Mouse (Mus musculus): ENCODE data around the gene Wdr54. TPM values are rescaled to one million over a fixed set of nuclear protein-coding genes. Genes with fewer than 3 reads are reported as not detected.
"Not testable (repeated sequence)": the region's sequence is repeated elsewhere in the genome, so short reads cannot be mapped to it uniquely, and the experiment has no call there.

Gene Wdr54
- total RNA-seq, 2 experiments from 2014 or later = 33.0 to 33.3 TPM

DNA sequence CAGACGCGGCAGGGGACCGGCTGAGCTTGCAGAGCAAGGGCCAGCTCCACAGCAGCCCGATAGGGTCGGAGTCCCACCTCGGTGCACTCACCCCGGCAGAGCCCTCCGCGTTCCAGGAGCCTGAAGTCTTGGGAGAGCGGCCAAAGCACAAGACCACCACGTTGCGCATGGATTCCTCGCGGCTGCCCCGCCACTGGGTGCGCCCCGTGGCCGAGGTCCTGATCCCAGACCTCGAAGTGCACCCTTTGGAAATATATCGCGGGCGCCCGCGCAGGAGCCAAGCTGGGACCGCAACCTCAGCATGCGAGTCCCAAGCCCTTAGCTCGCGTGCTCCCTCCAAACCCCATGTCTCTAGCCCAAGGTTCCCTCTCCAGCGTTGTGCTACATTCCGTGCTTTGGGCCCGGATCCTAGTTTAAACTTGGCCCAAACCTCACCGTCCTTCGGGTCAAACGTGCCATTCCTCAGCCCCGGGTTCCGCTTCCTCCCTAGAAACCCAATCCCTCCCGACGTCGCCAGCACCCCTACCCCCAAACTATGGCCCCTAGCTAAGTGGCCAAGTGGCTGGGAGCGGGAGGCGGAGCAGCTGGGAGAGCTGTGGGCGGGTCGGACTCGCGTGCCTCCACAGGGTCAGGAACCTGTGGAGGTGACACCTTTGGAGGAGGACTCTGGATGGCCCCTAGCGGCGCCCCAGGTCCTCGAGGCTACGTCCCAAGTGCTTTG lies 5.9 kb upstream of the Wdr54 start:
- no peak for DNase-seq (ENCODE audit: low spot score in 2 of 2)

DNA sequence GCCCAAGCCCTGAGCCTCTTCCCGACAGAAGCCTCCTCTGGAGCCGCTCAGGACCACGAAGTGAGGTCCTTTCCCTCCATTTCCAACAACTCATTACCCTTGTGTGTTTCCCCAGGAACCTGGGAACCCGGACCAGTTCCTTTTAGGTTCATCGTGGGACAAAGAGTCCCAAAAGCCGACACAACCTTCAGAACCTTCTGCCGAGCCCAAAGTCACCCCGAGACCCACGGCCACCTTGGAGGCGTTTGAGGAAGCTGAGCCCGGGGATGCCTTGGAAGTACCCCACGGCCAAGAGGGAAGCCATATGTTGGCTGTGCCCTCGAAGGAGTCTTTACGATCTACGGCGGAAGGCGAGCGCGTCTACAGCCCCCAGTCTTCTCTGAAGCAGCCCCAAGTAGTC lies 5.2 kb upstream of the Wdr54 start:
- no peak for DNase-seq (ENCODE audit: low spot score in 2 of 2)

DNA sequence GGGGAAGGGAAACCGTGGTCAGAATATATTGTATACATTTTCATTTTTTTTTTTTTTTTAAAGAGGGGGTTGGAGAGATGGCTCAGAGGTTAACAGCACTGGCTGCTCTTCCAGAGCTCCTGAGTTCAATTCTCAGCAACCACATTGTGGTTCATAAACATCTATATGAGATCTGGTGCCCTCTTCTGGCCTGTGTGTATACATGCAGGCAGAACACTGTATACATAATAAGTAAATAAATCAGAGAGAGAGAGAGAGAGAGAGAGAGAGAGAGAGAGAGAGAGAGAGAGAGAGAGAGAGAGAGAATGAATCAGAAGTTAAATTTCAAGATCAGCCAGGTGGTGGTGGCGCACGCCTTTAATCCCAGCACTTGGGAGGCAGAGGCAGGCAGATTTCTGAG lies 3.3 kb upstream of the Wdr54 start:
- not testable (repeated sequence) for DNase-seq (ENCODE audit: low spot score in 2 of 2)

DNA sequence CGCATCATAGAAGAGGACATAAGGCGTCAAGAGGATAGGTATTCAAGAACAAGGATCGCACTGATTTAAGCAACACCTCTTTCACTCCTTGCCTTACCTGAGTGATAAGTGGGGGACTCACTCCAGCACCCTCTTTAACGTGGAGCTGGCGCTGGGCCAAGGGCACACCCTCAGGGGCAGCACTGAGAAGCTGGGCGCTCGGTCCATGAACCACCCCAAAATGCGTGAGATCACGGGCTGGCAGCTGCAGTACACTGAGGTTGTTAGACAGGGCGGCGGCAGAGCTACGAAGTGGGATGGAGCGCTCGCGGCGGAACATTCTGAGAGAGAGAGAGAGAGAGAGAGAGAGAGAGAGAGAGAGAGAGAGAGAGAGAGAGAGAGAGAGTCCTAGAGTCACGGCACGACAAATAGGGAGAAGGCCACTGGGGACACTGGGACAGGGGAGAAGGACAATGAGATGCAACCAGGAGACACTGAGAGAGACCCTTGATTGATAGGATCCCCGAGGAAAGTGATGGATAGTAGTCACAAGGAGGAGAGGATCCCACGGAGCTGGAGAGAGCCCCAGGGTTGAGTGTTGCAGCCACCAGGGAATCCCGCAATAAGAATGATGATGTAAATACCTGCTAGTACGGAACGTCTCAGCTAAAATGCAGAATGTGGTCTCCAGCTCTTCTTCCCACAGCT lies 502 bp downstream of the Wdr54 start:
- DNase-seq (ENCODE audit: low spot score in 2 of 2) = no peak

DNA sequence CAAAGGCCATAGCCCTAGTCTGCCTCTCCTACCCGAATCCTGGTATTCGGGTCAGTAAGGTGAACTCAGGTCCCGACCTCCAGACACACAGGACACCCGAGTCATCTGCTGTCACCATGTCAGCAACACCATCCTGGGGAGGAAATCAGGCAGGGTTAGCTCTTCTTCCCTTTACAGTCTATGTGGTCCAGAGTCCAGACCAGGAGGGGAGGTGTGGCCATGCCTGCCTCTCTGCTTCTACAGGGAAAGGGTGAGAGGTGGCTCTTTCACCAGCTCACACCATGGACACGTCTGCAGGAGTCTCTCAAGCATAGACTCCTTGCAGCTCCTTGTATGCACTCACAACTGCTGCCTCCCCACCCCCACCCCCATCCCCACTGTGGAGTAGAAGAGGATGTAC lies 2.7 kb downstream of the Wdr54 start:
- DNase-seq (ENCODE audit: low spot score in 2 of 2) = no peak

DNA sequence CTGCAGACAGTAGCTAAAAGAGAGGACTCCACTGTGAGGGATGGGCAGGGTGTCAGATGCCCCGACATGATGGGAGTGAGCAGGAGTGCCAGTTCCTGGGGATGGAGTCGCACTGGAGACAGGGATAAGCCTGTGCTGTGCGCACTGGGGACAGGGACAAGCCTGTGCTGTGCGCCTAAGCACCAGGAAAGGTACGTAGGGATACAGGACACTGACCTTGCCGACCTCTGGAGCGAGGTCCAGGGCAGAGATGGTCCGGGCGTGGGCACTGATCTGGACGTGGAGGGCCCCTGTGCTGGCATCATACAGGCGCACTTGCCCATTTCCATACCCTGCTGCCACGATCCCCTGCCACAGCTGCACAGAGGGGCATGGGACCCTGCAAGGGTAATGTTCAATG lies 3.2 kb downstream of the Wdr54 start:
- DNase-seq (ENCODE audit: low spot score in 2 of 2) = no peak

DNA sequence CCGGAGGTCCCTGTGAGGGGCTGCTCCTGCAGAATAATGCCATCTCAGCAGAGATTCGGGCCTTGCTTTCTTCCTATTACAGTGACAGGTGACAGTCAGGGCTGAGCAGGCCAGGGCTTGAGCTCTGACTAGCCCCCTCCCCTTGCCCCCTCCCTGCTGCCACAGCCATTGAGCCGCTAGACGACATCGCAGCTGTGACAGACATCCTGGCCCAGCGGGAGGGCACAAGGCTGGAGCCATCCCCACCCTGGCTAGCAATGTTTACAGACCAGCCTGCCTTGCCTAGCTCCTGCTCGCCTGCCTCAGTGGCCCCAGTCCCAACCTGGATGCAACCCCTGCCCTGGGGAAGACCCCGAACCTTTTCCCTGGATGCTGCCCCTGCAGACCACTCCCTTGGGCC lies 4.5 kb downstream of the Wdr54 start:
- no peak for DNase-seq (ENCODE audit: low spot score in 2 of 2)

DNA sequence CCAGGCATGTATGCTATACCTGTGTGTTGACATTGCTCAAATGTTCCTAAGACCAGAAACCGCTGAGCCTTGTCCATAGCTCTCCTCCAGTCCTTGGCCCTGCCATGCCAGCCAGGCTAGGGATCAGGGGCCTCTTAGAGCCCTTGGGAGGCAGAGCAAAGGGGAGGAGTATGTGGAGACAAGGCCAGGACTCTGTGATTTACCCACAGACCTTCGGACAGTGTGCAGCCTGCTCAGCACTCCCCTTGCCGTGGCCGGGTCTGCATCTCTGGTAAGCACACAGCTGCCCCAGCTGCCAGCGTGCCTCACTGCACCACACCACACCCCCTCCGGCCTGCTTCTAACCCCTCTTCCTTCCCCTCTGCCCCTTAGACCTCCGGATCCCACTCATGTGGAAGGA lies 8.9 kb downstream of the Wdr54 start:
- no peak for DNase-seq (ENCODE audit: low spot score in 2 of 2)

DNA sequence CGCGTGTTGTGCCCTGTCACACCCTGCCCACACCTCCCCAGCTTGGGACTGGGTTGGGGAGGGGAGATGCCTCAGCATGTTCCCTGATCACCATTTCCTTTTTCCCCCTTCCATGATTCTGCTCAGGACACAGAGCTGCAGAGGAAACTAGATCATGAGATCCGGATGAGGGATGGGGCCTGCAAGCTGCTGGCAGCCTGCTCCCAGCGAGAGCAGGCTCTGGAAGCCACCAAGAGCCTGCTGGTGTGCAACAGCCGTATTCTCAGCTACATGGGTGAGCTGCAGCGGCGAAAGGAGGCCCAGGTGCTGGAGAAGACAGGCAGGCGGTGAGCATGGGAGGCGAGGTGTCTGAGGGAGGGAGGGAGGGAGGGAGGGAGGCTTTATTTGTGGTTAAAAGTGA lies 10.4 kb downstream of the Wdr54 start:
- DNase-seq (ENCODE audit: low spot score in 2 of 2) = no peak

DNA sequence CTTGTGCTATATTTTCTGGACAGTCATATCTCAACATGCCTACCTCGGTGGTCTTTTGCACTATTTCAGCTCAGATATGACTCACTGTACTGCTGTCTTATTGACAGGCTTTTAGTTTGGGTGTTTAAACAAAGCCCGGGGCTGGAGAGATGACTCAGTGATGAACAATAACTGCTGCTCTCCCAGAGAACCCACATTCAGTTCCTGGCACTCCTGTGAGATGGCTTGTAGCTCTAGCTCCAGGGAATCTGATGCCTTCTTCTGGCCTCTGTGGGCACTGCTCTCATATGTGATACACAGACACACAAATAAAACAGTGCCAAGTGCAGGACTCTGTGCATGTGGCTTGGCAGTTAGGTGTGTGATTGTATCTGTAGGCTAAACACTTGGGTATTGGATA lies 11.0 kb downstream of the Wdr54 start:
- DNase-seq (ENCODE audit: low spot score in 2 of 2) = no peak

DNA sequence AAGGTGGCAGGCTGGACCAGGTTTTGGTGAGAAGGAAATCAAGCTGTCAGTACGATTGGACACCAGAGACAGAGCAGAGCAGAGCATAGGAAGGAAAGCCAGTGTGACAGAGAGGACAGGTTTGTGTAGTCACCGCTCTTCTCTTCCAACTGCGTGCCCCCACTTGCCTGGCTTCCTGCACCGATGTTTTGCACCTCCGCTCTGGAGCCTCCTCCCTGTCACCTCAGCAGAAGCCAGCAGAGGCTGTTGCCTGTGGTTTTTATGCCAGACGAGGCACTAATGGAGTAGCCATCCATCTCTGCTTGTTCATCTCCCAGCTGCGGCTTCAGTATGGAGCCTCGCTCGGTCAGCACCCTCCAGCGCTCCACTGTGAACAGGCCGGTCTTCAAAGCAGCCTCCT lies 13.3 kb downstream of the Wdr54 start:
- DNase-seq (ENCODE audit: low spot score in 2 of 2) = peak; percentile 45 to 66

DNA sequence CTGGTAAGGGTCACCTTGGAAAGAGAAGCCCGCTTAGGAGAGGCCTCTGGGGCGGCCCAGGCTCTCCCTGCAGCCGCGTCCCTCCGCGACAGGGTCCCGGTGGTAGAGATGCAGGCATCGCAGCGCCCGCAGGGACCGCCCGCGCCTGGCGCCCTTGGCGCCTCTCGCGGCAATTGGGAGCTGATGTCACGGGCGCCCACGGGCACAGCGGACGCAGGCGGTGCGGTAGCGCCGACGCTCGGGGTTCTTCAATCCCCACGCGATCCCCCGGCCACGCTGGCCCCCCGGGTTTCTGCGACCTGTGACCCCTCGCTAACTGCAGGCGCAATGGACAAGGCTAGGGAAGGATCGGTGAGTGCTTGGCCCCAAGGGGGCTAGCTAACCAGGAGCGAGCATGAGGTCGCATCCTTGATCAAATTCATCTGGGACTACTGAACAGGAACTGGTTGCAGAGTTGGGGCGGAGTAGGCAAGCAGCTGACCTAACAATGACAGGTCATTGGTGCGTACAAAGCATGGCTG lies 13.9 kb downstream of the Wdr54 start:
- peak; percentile 66 to 82 for DNase-seq (ENCODE audit: low spot score in 2 of 2)

DNA sequence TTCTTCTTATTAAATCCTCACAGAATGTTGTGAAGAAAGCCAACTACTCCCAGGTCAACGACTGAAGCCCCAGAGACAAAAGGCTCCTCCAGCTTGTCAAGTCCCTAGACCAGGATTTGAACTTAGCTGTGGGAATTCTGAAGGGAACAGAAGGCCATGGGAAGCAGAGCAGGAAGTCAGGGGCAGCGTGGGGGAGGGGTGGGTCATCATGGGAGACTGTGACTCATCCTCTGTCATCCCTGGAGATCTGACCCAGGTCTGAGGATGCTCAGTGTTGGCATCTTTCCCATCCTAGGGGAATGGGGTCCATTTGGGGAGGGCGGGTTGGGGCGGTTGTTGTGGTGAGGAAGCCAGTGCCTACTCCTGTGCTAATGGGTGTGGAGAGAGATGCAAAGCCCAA lies 14.6 kb downstream of the Wdr54 start:
- DNase-seq (ENCODE audit: low spot score in 2 of 2) = no peak

DNA sequence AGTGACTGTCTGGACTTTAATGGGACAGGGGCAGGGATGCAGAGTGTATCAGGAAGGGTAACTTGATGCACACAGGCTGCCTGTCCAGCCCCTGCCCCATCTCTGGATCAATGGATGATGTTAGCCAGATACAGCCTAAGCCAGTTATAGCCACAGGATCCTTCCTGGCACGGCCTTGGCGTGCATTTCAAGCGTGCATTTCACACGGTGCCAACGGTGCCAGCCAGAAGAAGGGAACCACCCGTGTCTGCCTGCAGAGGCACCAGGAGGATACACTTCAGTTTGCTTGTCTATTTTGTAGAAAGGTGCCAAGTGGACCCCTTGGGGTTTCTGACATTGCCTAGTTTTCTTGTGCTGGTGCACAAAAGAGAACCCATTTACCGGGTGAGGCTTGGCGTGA lies 16.2 kb downstream of the Wdr54 start:
- no peak for DNase-seq (ENCODE audit: low spot score in 2 of 2)

DNA sequence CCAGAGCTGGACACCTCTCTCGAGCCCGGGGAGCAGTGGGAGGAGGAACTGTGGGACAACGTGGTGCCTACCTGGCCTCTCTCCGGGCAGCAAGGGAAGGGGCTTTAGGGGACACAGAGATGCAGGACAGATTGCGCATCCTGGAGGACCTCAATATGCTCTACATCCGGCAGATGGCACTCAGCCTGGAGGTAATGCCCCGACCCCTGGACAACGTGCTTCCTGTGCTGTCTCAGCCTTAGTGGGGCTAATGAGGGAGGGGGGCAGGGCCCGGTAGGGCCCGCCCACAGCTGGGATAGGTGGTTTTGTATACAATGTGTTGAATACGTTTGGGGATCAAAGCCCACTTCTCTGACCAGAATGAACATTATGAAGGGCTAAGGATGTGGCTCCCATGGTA lies 18.1 kb downstream of the Wdr54 start:
- DNase-seq (ENCODE audit: low spot score in 2 of 2) = no peak

DNA sequence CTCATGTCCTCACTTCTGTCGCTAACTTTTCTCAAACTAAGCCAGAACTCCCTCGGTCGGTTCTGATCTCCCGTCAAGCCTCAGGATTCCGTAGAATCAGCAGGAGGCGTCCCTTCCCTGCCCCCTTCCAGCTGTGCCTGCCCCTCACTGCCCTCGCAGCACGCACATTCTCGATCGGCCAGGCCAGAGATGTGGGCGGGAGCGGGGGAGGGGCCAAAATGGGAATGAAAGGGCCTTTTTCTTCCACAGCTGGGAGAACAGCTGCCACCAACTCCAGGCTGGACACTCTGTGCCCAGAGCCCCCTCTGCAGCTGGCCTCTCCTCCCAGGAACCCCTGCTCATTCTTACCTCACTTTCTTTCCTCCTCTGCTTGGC lies 18.6 kb downstream of the Wdr54 start:
- DNase-seq (ENCODE audit: low spot score in 2 of 2) = peak; percentile 58 to 60

DNA sequence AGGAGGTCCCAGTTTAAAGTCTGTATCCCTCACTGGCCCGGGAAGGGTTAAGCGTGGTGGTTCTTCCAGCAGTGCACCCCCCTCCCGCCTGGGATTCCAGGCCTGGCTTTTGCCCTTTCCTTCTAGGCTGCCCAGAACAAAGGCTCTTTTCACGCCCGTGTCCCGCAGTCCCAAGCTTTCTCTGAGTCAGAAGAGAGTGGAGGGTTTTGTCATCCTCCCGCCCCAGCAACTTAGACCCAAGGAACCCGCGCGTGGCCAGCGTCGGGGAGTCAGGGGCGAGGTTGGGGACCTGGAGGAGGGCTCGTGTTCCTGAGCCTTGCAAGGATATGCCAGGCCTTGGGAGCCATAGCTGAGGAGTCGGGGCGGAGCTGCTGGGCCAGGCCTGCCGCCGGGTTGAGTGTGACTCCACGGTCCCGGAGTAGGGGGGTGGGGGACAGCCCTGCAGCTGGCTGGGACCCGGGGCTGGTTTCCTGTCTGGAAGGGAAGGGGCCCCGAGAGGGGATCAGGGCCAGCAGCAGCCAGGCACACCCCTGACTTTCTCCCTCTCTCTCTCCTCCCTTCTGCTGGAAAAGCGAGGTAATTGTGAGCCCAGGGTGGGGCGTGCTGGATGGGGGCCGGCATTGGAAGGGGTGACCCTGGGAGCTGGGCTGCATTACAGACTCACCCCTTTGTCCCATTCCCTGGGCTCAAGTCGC lies 19.2 kb downstream of the Wdr54 start:
- no peak for DNase-seq (ENCODE audit: low spot score in 2 of 2)

DNA sequence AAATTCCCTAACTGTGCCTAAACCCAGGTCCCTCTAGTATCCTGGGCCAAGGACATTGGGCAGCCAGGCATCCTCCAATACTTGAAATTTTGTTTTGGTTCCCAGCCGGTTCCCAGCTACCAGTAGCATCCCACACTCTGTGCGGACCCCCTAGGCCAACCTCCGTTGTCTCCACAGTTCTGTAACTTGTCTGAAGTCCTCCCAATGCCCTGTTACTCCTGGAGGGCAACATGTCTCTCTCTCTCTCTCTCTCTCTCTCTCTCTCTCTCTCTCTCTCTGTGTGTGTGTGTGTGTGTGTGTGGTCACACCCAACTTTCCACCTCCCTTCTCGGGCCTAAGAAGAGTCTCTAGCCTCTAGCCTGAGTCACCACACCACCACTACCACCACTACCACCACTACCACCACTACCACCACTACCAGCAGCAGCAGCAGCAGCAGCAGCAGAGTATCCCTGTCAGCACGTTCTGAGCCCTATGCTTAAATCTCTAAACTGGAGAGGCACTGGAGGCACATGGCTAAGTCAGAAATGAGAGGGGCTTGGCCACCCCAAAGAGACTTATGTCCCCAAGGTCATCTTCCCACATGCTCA lies 19.8 kb downstream of the Wdr54 start:
- DNase-seq (ENCODE audit: low spot score in 2 of 2) = no peak

DNA sequence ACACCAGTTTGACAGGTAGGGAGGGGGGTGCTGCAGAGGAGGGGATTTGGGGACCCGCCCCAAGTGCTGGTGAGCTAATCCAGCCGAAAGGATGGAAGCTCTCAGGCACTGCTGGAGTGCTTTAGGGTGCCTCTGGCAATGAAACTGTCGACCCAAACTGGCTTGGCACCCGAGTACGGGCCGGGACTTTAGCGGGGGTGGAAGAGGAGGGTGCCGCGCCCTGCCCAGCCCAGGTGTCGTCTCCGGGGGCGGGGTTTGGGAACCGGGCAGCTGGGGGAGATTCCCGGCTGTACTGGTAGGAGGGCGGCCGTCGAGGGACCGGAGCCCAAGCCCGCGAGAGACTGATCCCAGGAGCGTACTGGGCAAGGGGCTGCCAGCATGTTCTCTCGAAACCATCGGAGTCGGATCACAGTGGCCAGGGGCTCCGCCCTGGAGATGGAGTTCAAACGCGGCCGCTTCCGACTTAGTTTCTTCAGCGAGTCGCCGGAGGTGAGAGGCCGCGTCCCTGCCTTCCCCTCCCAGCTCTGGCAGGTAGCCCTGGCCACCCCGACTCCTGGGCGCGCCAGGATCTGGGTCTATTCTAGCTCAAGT lies 20.5 kb downstream of the Wdr54 start:
- no peak for DNase-seq (ENCODE audit: low spot score in 2 of 2)

DNA sequence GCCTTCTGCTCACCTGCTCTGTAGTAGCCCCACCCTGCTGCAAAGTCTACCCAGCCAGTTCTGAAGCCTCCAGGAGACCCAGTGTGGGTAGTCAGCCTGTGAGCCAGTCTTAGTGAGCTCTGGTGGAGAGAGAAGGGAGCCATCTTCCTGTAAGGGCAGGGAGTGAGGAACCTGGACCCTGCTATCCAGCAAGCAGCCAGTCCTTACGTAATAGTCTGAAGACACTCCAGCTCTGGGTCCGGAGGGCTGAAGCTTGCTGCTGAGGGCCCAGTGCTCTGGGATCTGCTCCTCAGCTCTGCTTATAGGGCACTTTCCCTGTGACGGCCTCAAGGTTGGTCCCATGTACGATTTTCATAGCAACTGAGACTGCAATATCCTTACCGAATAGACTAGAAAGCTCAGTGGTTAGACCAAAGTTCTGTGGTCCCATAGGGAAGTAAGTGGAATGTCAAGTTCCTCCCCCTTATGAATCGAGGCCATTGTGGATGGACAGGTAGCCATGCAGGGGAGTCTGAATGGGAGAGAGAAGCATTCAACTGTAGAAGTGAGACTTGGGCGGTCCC lies 21.2 kb downstream of the Wdr54 start, which contains the start of gene Rtkn:
Rtkn (plus strand) TSS at position 513 of the 563 bp plus-strand sequence.
- DNase-seq (ENCODE audit: low spot score in 2 of 2) = no peak

DNA sequence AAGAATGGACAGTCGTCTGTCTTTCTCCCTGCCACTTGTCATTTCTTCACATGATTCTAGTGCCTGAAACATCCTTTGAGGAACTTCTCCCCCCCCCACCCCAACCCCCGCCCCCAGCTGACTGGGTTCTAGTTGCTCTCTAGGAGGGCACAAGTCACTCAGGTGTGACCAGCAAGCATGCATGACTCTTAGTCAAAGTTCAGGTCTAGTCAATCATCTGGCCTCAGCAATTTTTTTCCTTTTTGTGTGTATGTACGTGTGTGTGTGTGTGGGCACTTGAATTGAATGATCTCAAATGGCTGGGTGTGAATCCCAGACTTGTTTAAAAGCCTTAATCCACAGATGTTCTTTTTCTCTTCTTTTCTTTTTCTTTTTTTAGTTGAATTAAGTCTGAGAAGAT lies 22.0 kb downstream of the Wdr54 start:
- no peak for DNase-seq (ENCODE audit: low spot score in 2 of 2)

Data from left cerebral cortex, adult 18-20 months (tissue).